Mouse (Mus musculus): ENCODE results near the gene Abca4. TPM values are rescaled to one million over a fixed set of nuclear protein-coding genes. Genes with fewer than 3 reads are reported as not detected.
"Not testable (repeated sequence)": the region's sequence is repeated elsewhere in the genome, so short reads cannot be mapped to it uniquely, and the experiment has no call there.

Gene Abca4
- total RNA-seq, 2 experiments from 2014 or later: 2.0 to 3.9 TPM

GRCm38 (mm10) chr3:122211446-122212125, 167.3 kb downstream of the Abca4 start:
- no peak for DNase-seq

- DNase-seq: no peak
These were observed 177.2 kb downstream of the Abca4 start for GRCm38 (mm10) chr3:122221240-122222036.

GRCm38 (mm10) chr3:122226972-122227371, 182.7 kb downstream of the Abca4 start:
- DNase-seq: not testable (repeated sequence)

Other genes with a start within 250 kb of the Abca4 start
- 100 to 1,000 TPM in 1 of 2 experiments, 10 to 100 TPM in 1; 82.6 to 109 TPM for gene Abcd3, start 229.1 kb upstream of the Abca4 start, total RNA-seq (2021)
- gene Arhgap29, start 91.9 kb upstream of the Abca4 start, total RNA-seq (2021): 10 to 100 TPM; 60.2 to 60.4 TPM
- gene Gclm, start 201.1 kb downstream of the Abca4 start, total RNA-seq (2021): 100 to 1,000 TPM; 111 to 119 TPM
- gene Dnttip2, start 229.9 kb downstream of the Abca4 start, total RNA-seq (2021): 10 to 100 TPM; 39.8 to 44.5 TPM
- gene Bcar3, start 249.7 kb downstream of the Abca4 start, total RNA-seq (2021): 10 to 100 TPM; 57.8 to 66.6 TPM

Measured in adrenal gland, postnatal 36 days (tissue).